Mouse (Mus musculus) liver, postnatal 0 days (tissue): ENCODE results near the gene Cdh24.

Source experiments
- CTCF ChIP-seq: sonication (generic); IDR thresholded peaks from 2 replicates; pipeline ENCODE4 v1.5.1; 2016; ENCODE audit warnings: antibody characterized with exemption, low read depth
- EP300 ChIP-seq: IDR thresholded peaks from 2 replicates; pipeline ENCODE4 v1.6.1; 2016; ENCODE audit warnings: antibody characterized with exemption, low read depth, mild to moderate bottlenecking

- no peak for TF ChIP-seq EP300
- no peak for TF ChIP-seq CTCF
Measured at GRCm38 (mm10) chr14:54631240-54631599, 9.9 kb downstream of the Cdh24 start.
